Mouse (Mus musculus) midbrain, embryonic 14.5 days (tissue): ENCODE data around the gene She. TPM values are rescaled to one million over a fixed set of nuclear protein-coding genes. Genes with fewer than 3 reads are reported as not detected.

Experiments
- ATAC-seq: fragments of 200-750 bp; cut with Nextera tagmentation; 2 replicates; pipeline ENCODE4 v1.8.0; 2017; ENCODE audit warnings: moderate number of reproducible peaks, moderate library complexity; ENCODE audit not compliant: low FRiP score, low TSS enrichment
- DNase-seq: peaks from one replicate; pipeline ENCODE4 v3.0.0-alpha.2; 2015
- H3K27ac ChIP-seq: fragments of 300-500 bp; sonication (generic); replicated peaks from 2 replicates; pipeline ENCODE4 v1.5.1; 2014; ENCODE audit warnings: mild to moderate bottlenecking, low read depth, low read length, moderate library complexity
- H3K27me3 ChIP-seq: fragments of 300-500 bp; sonication (generic); 2 replicates; pipeline ENCODE4 v1.6.1; 2014; ENCODE audit warnings: low read length, control low read depth, mixed read lengths; ENCODE audit not compliant: control insufficient read depth, insufficient read depth
- H3K36me3 ChIP-seq: fragments of 300-500 bp; sonication (generic); 2 replicates; pipeline ENCODE4 v1.6.1; 2014; ENCODE audit warnings: low read length, control low read depth; ENCODE audit not compliant: control insufficient read depth, insufficient read depth
- H3K4me1 ChIP-seq: fragments of 300-500 bp; sonication (generic); 2 replicates; pipeline ENCODE4 v1.6.1; 2014; ENCODE audit warnings: mild to moderate bottlenecking, antibody characterized with exemption, low read length, control low read depth; ENCODE audit not compliant: control insufficient read depth, insufficient read depth
- H3K4me2 ChIP-seq: fragments of 300-500 bp; sonication (generic); 2 replicates; pipeline ENCODE4 v1.6.1; 2014; ENCODE audit warnings: mild to moderate bottlenecking, low read length, moderate library complexity
- H3K4me3 ChIP-seq: fragments of 300-500 bp; sonication (generic); replicated peaks from 2 replicates; pipeline ENCODE4 v1.5.1; 2014; ENCODE audit warnings: low read depth, low read length
- H3K9ac ChIP-seq: fragments of 300-500 bp; sonication (generic); replicated peaks from 2 replicates; pipeline ENCODE4 v1.6.1; 2014; ENCODE audit warnings: mild to moderate bottlenecking, low read length, moderate library complexity
- H3K9me3 ChIP-seq: fragments of 300-500 bp; sonication (generic); 2 replicates; pipeline ENCODE4 v1.6.1; 2016; ENCODE audit warnings: low read length, control low read depth, mixed read lengths; ENCODE audit not compliant: control insufficient read depth
- WGBS: fragments of 180-500 bp; shearing (Covaris S2); extraction: QIAGEN DNeasy Blood & Tissue Kit; methylation state at CpG from one replicate; pipeline ENCODE4 v1.1.7; 2014; 5-methylcytosine and 5-hydroxymethylcytosine counted together
- polyA plus RNA-seq: library from polyadenylated mRNA; unstranded; fragments of >200 nt; fragmentation: Nextera tagmentation; extraction: Ambion mirVana; gene quantifications from 2 replicates; pipeline ENCODE4 v1.2.1, GENCODE M21; 2014

Gene She
- polyA plus RNA-seq: 0.57 and 2.0 TPM in 2 replicates

- peaks cover 5% of the 10 kb centered on the region; the same call in 1 of the 2 replicates for H3K4me1 ChIP-seq
- peak within 1 kb of the TSS; percentile 49 for H3K4me2 ChIP-seq
- H3K27me3 ChIP-seq: peaks cover 51% of the 10 kb centered on the region
- 0 out of 2 replicates have a peak within 1 kb of the TSS, but pooled peaks have one; percentile 16 for H3K9ac ChIP-seq
- H3K9me3 ChIP-seq: no peaks in the 10 kb centered on the region
- DNase-seq (peak; percentile 17), ATAC-seq (no peak)
- no peak within 1 kb of the TSS for H3K27ac ChIP-seq
- H3K4me3 ChIP-seq: peak within 1 kb of the TSS; percentile 30
- WGBS: 2% methylated on average over 86 of the region's 96 CpGs
- no peaks in the 10 kb centered on the region for H3K36me3 ChIP-seq
Observed at GRCm38 (mm10) chr3:89830815-89831591, at the start of gene She. TSS of gene She (plus strand) at chr3:89831370.

- H3K9ac ChIP-seq: no peak overlapping the region
- no peak for DNase-seq
- H3K4me3 ChIP-seq: no peak overlapping the region
- H3K4me2 ChIP-seq: no peak overlapping the region
- H3K27ac ChIP-seq: no peak overlapping the region
- no peaks in the 10 kb centered on the region for H3K9me3 ChIP-seq
- H3K4me1 ChIP-seq: no peaks in the 10 kb centered on the region
- H3K36me3 ChIP-seq: peaks cover 74% of the 10 kb centered on the region
- 86% methylated on average over 5 of the region's 5 CpGs for WGBS
- H3K27me3 ChIP-seq: no peaks in the 10 kb centered on the region
- no peak for ATAC-seq
Observed at GRCm38 (mm10) chr3:89781640-89782039, 49.5 kb upstream of the She start.

GRCm38 (mm10) chr3:89784991-89785753 lies 46.0 kb upstream of the She start:
- peak; percentile 68 for DNase-seq
- H3K9ac ChIP-seq: no peak overlapping the region
- H3K27ac ChIP-seq: no peak overlapping the region
- no peaks in the 10 kb centered on the region for H3K27me3 ChIP-seq
- 25% methylated on average over 11 of the region's 11 CpGs for WGBS
- no peaks in the 10 kb centered on the region for H3K9me3 ChIP-seq
- peaks cover 39% of the 10 kb centered on the region for H3K36me3 ChIP-seq
- no peak overlapping the region for H3K4me3 ChIP-seq
- H3K4me2 ChIP-seq: no peak overlapping the region
- ATAC-seq: no peak
- H3K4me1 ChIP-seq: no peaks in the 10 kb centered on the region

GRCm38 (mm10) chr3:89786275-89786674 lies 44.9 kb upstream of the She start:
- H3K27ac ChIP-seq: no peak overlapping the region
- peaks cover 28% of the 10 kb centered on the region for H3K36me3 ChIP-seq
- H3K4me1 ChIP-seq: no peaks in the 10 kb centered on the region
- H3K9me3 ChIP-seq: no peaks in the 10 kb centered on the region
- H3K9ac ChIP-seq: no peak overlapping the region
- no peak for ATAC-seq
- H3K4me3 ChIP-seq: no peak overlapping the region
- no peak overlapping the region for H3K4me2 ChIP-seq
- H3K27me3 ChIP-seq: no peaks in the 10 kb centered on the region
- DNase-seq: no peak
- WGBS: 76% methylated on average over 6 of the region's 6 CpGs

GRCm38 (mm10) chr3:89788680-89789352 lies 42.4 kb upstream of the She start:
- no peak overlapping the region for H3K4me3 ChIP-seq
- H3K9ac ChIP-seq: no peak overlapping the region
- DNase-seq (no peak), ATAC-seq (no peak)
- no peaks in the 10 kb centered on the region for H3K27me3 ChIP-seq
- no peaks in the 10 kb centered on the region for H3K4me1 ChIP-seq
- no peaks in the 10 kb centered on the region for H3K9me3 ChIP-seq
- no peak overlapping the region for H3K4me2 ChIP-seq
- H3K27ac ChIP-seq: no peak overlapping the region
- peaks cover 3% of the 10 kb centered on the region for H3K36me3 ChIP-seq
- 77% methylated on average over 16 of the region's 16 CpGs for WGBS

- 56% methylated on average over 2 of the region's 2 CpGs for WGBS
- no peaks in the 10 kb centered on the region for H3K4me1 ChIP-seq
- H3K4me3 ChIP-seq: no peak overlapping the region
- no peak for DNase-seq
- no peaks in the 10 kb centered on the region for H3K9me3 ChIP-seq
- no peak overlapping the region for H3K9ac ChIP-seq
- no peak for ATAC-seq
- H3K27ac ChIP-seq: no peak overlapping the region
- no peaks in the 10 kb centered on the region for H3K36me3 ChIP-seq
- no peak overlapping the region for H3K4me2 ChIP-seq
- no peaks in the 10 kb centered on the region for H3K27me3 ChIP-seq
Observed at GRCm38 (mm10) chr3:89794616-89795015, 36.6 kb upstream of the She start.

GRCm38 (mm10) chr3:89795746-89796145 lies 35.4 kb upstream of the She start:
- H3K4me3 ChIP-seq: no peak overlapping the region
- DNase-seq (no peak), ATAC-seq (no peak)
- H3K4me1 ChIP-seq: no peaks in the 10 kb centered on the region
- H3K27me3 ChIP-seq: no peaks in the 10 kb centered on the region
- WGBS: 79% methylated on average over 5 of the region's 5 CpGs
- H3K27ac ChIP-seq: no peak overlapping the region
- no peak overlapping the region for H3K9ac ChIP-seq
- H3K4me2 ChIP-seq: no peak overlapping the region
- H3K36me3 ChIP-seq: no peaks in the 10 kb centered on the region
- H3K9me3 ChIP-seq: no peaks in the 10 kb centered on the region

- WGBS: 57% methylated on average over 4 of the region's 4 CpGs
Observed at GRCm38 (mm10) chr3:89796358-89796757, 34.8 kb upstream of the She start.

More at GRCm38 (mm10) chr3:89796358-89796757, 34.8 kb upstream of the She start:
- Histone ChIP-seq H3K36me3 (no peaks in the 10 kb centered on the region), H3K27me3 (no peaks in the 10 kb centered on the region), H3K27ac (no peak overlapping the region), H3K4me1 (no peaks in the 10 kb centered on the region), H3K9me3 (no peaks in the 10 kb centered on the region), H3K9ac (no peak overlapping the region), H3K4me3 (no peak overlapping the region), H3K4me2 (no peak overlapping the region)
- no peak for ATAC-seq
- no peak for DNase-seq
